Mouse (Mus musculus): Measurements from ENCODE around the gene Fbp2. TPM values are rescaled to one million over a fixed set of nuclear protein-coding genes. Genes with fewer than 3 reads are reported as not detected.

Gene Fbp2
- polyA plus RNA-seq, 1 experiment from 2014 or later = not detected

Other genes with a start within 250 kb of the Fbp2 start
- gene 6720489N17Rik, start 234.2 kb downstream of the Fbp2 start, polyA plus RNA-seq (2016; fragmentation: Nextera tagmentation; extraction: Ambion mirVana) = 12.2 TPM in 2 replicates
- 31.9 and 32.8 TPM in 2 replicates for gene Platr25, start 97.7 kb downstream of the Fbp2 start, polyA plus RNA-seq (2016; fragmentation: Nextera tagmentation; extraction: Ambion mirVana)
- gene Gm5141, start 72.6 kb downstream of the Fbp2 start, polyA plus RNA-seq (2016; fragmentation: Nextera tagmentation; extraction: Ambion mirVana) = 11.8 and 13.9 TPM in 2 replicates
- gene Fbp1, start 29.9 kb upstream of the Fbp2 start, polyA plus RNA-seq (2016; fragmentation: Nextera tagmentation; extraction: Ambion mirVana) = not detected in 2 replicates
- gene 2010111I01Rik, start 106.5 kb upstream of the Fbp2 start, polyA plus RNA-seq (2016; fragmentation: Nextera tagmentation; extraction: Ambion mirVana) = 32.8 and 35.7 TPM in 2 replicates